Mouse (Mus musculus) ES-E14 (cell line): Measurements from ENCODE around the gene Stx1a. TPM values are rescaled to one million over a fixed set of nuclear protein-coding genes. Genes with fewer than 3 reads are reported as not detected.

Experiments used
- DNase-seq: peaks from one replicate; pipeline ENCODE4 v3.0.0-alpha.2; 2013; ENCODE audit warnings: low read depth, low spot score
- H3K27ac ChIP-seq: 2 replicates; pipeline ENCODE4 v1.5.1; 2012; ENCODE audit warnings: low read depth, mild to moderate bottlenecking, low read length, moderate library complexity, mixed read lengths; ENCODE audit not compliant: poor library complexity, insufficient read depth, severe bottlenecking
- H3K36me3 ChIP-seq: 2 replicates; pipeline ENCODE4 v1.6.1; 2012; ENCODE audit warnings: mild to moderate bottlenecking, low read length, moderate library complexity, mixed read lengths; ENCODE audit not compliant: control insufficient read depth, poor library complexity, insufficient read depth, severe bottlenecking
- H3K4me1 ChIP-seq, 2 experiments: fragments of 150-350 bp in 1 of 2; sonication (generic) in 1 of 2; 2 replicates each; pipeline ENCODE4 v1.6.1; 2012; ENCODE audit warnings: low read length in 2 of 2, mild to moderate bottlenecking in 1 of 2, mixed read lengths in 1 of 2; ENCODE audit not compliant: control insufficient read depth in 2 of 2, insufficient read depth in 2 of 2, poor library complexity in 1 of 2
- H3K4me3 ChIP-seq, 2 experiments: fragments of 150-350 bp in 1 of 2; sonication (generic) in 1 of 2; 2 replicates each; pipeline ENCODE4 v1.5.1; 2012; ENCODE audit warnings: low read length in 2 of 2, low read depth in 1 of 2, mild to moderate bottlenecking in 1 of 2, mixed read lengths in 1 of 2; ENCODE audit not compliant: insufficient read depth in 1 of 2, poor library complexity in 1 of 2, severe bottlenecking in 1 of 2
- H3K9ac ChIP-seq: 2 replicates; pipeline ENCODE4 v1.6.1; 2012; ENCODE audit warnings: low read depth, mild to moderate bottlenecking, low read length, mixed read lengths; ENCODE audit not compliant: poor library complexity, insufficient read depth, severe bottlenecking
- H3K9me3 ChIP-seq: fragments of 150-350 bp; sonication (generic); 2 replicates; pipeline ENCODE4 v1.6.1; 2012; ENCODE audit warnings: low read depth, mild to moderate bottlenecking, low read length; ENCODE audit not compliant: control insufficient read depth, insufficient read depth
- CHD2 ChIP-seq: IDR thresholded peaks from 2 replicates; pipeline ENCODE4 v1.6.1; 2014; ENCODE audit warnings: mild to moderate bottlenecking, low read depth, low read length, inconsistent platforms
- HCFC1 ChIP-seq: IDR thresholded peaks from 2 replicates; pipeline ENCODE4 v1.6.1; 2012; ENCODE audit warnings: low read length, inconsistent platforms, borderline replicate concordance; ENCODE audit not compliant: insufficient read depth
- MAFK ChIP-seq: IDR thresholded peaks from 2 replicates; pipeline ENCODE4 v1.6.1; 2014; ENCODE audit warnings: mild to moderate bottlenecking, low read depth, low read length, inconsistent platforms; ENCODE audit not compliant: insufficient read depth
- ZC3H11A ChIP-seq: IDR thresholded peaks from 2 replicates; pipeline ENCODE4 v1.6.1; 2012; ENCODE audit warnings: low read depth, mild to moderate bottlenecking, inconsistent platforms, low read length, borderline replicate concordance
- ZNF384 ChIP-seq: IDR thresholded peaks from 2 replicates; pipeline ENCODE4 v1.6.1; 2012; ENCODE audit warnings: low read depth, low read length, inconsistent platforms
- in situ Hi-C, 2 experiments: fragments of 600-800 bp; cut with MboI; formaldehyde crosslinking; loops; one replicate each; pipeline ENCODE4 v1.15.1; 2025; ENCODE audit warnings: low sequenced_read_pairs in 2 of 2, inconsistent platforms in 1 of 2; ENCODE audit not compliant: unreplicated experiment in 2 of 2
- total RNA-seq: library from RNA; depleted of rRNA; stranded (reverse); fragments of 300-350 nt; gene quantifications from 2 replicates; pipeline ENCODE4 v1.2.3, GENCODE M21; 2012

The Stx1a gene
- total RNA-seq, 1 experiment: 9.5 TPM

- H3K27ac ChIP-seq: no peak overlapping the region
- no peaks in the 10 kb centered on the region for H3K9me3 ChIP-seq
- peaks cover 0 to 20% of the 10 kb centered on the region in 2 experiments; a peak in 2 of 4 replicates for H3K4me1 ChIP-seq
- H3K36me3 ChIP-seq: no peaks in the 10 kb centered on the region; the same call in 1 of the 2 replicates
- no peak overlapping the region for H3K4me3 ChIP-seq
- H3K9ac ChIP-seq: no peak overlapping the region
- in situ Hi-C loops: no loop called here
- TF ChIP-seq CHD2 (no peak), ZNF384 (no peak)
- no peak for DNase-seq
Observed at GRCm38 (mm10) chr5:135070448-135070847, 47.2 kb downstream of the Stx1a start.

DNA sequence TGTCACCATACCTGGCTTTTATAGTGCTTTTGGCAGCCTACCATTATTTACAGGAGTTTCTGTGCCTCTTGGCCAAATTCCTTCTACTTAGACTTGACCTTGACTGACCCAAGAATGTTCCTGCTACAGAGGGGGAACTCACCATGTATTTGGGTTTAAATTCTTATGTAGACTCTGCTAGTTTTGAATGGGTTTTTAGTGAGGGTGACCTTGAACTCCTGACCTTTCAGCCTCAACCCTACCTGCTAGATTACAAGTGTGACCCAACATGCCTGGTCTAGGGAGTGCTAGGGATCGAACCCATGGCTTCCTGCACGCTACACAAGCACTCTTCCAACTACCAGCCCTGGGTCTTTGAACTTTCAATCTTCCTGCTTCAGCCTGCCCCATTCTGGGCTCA lies 48.8 kb downstream of the Stx1a start:
- Histone ChIP-seq H3K27ac (peak overlapping the region; percentile 63; the same call in 1 of the 2 replicates), H3K4me1 (peaks cover 0 to 31% of the 10 kb centered on the region in 2 experiments; a peak in 2 of 4 replicates), H3K9me3 (no peaks in the 10 kb centered on the region), H3K4me3 (peak overlapping the region in 1 of 2 experiments; percentile 53; a peak in 1 of 4 replicates), H3K36me3 (no peaks in the 10 kb centered on the region), H3K9ac (0 out of 2 replicates have a peak overlapping the region, but pooled peaks have one; percentile 59)
- no peak for TF ChIP-seq MAFK
- in situ Hi-C loops: no loop called here
- DNase-seq: no peak

- Histone ChIP-seq H3K36me3 (no peaks in the 10 kb centered on the region), H3K9ac (peak overlapping the region; percentile 59; the same call in 1 of the 2 replicates), H3K4me1 (peaks cover 0 to 31% of the 10 kb centered on the region in 2 experiments; a peak in 2 of 4 replicates), H3K9me3 (no peaks in the 10 kb centered on the region), H3K27ac (peak overlapping the region; percentile 63), H3K4me3 (peak overlapping the region in 1 of 2 experiments; percentile 53; a peak in 3 of 4 replicates)
- in situ Hi-C loops: no loop called here
- DNase-seq: peak; percentile 54
- TF ChIP-seq ZC3H11A (no peak), CHD2 (no peak), HCFC1 (no peak), ZNF384 (no peak), MAFK (no peak)
Observed at GRCm38 (mm10) chr5:135072720-135073119, 49.4 kb downstream of the Stx1a start.

DNA sequence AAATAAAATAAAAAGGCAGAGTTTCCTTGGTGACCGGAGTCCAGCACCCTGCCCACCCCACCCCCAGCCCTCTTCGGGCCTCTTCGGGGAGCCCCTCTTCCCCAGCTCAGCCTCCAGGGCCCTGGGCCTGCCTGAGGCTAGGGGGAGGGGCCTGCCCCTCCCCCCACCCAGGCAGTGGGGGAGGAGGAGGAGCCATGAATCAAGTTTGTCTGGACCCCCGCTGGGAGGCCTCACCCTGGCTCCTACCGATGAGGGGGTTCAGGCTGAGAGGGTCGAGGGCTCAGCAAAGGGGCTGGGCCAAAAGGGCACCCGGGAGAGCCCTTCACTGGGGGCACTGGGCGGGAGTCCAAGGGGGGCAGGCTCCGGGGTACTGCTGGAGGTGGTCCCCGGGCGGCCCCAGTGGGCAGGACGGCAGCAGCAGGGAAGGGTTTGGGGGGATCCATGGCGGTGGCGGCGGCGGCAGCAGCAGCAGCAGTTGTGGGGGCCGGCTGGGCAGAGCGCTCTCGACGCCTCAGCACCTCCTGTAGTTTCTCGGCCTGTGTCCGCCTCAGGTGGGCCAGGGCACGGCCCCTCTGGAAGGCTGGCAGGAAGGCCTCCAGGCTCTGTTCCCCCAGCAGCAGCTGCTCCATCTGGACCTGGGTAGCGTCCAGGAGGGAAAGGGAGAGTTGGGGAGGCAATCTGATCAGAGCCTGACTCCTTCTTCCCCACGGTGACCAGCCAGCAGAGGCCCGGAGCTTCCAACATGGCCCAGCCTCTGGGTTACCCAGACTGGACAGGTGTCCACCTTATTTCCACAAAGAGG lies 50.3 kb downstream of the Stx1a start:
- 0 out of 2 replicates have a peak overlapping the region, but pooled peaks have one; percentile 35 for H3K27ac ChIP-seq
- no peak for DNase-seq
- no peaks in the 10 kb centered on the region for H3K36me3 ChIP-seq
- no peaks in the 10 kb centered on the region for H3K9me3 ChIP-seq
- TF ChIP-seq ZNF384: no peak
- TF ChIP-seq ZC3H11A: no peak
- no peak for TF ChIP-seq HCFC1
- no peak for TF ChIP-seq CHD2
- no peak for TF ChIP-seq MAFK
- H3K9ac ChIP-seq: peak overlapping the region; percentile 23
- in situ Hi-C loops: no loop called here
- H3K4me1 ChIP-seq: peaks cover 0 to 31% of the 10 kb centered on the region in 2 experiments; a peak in 2 of 4 replicates
- H3K4me3 ChIP-seq: peak overlapping the region; percentile 41 to 43; a peak in 2 of 4 replicates
